Mouse (Mus musculus) stomach, embryonic 16.5 days (tissue): ENCODE results near the gene Slco4c1. TPM values are rescaled to one million over a fixed set of nuclear protein-coding genes. Genes with fewer than 3 reads are reported as not detected.

Source experiments
- ATAC-seq: fragments of 200-750 bp; cut with Nextera tagmentation; 2 replicates; pipeline ENCODE4 v1.8.0; 2017; ENCODE audit warnings: moderate number of reproducible peaks, moderate TSS enrichment; ENCODE audit not compliant: insufficient read depth, low FRiP score
- H3K27ac ChIP-seq: fragments of 300-500 bp; sonication (generic); 2 replicates; pipeline ENCODE4 v1.5.1; 2014; ENCODE audit warnings: low read length
- H3K27me3 ChIP-seq: fragments of 300-500 bp; sonication (generic); 2 replicates; pipeline ENCODE4 v1.6.1; 2014; ENCODE audit warnings: low read length, control low read depth, mixed read lengths; ENCODE audit not compliant: control insufficient read depth, insufficient read depth
- H3K36me3 ChIP-seq: fragments of 300-500 bp; sonication (generic); 2 replicates; pipeline ENCODE4 v1.6.1; 2014; ENCODE audit warnings: low read length; ENCODE audit not compliant: control insufficient read depth, insufficient read depth
- H3K4me1 ChIP-seq: fragments of 300-500 bp; sonication (generic); 2 replicates; pipeline ENCODE4 v1.6.1; 2014; ENCODE audit warnings: low read length, control low read depth, mixed read lengths; ENCODE audit not compliant: control insufficient read depth, insufficient read depth
- H3K4me2 ChIP-seq: fragments of 300-500 bp; sonication (generic); 2 replicates; pipeline ENCODE4 v1.6.1; 2014; ENCODE audit warnings: low read depth, low read length, mixed read lengths
- H3K4me3 ChIP-seq: fragments of 300-500 bp; sonication (generic); replicated peaks from 2 replicates; pipeline ENCODE4 v1.5.1; 2014; ENCODE audit warnings: mild to moderate bottlenecking, low read length
- H3K9ac ChIP-seq: fragments of 300-500 bp; sonication (generic); 2 replicates; pipeline ENCODE4 v1.6.1; 2014; ENCODE audit warnings: low read length
- H3K9me3 ChIP-seq: fragments of 300-500 bp; sonication (generic); replicated peaks from 2 replicates; pipeline ENCODE4 v1.6.1; 2016; ENCODE audit warnings: low read length, control low read depth; ENCODE audit not compliant: control insufficient read depth
- WGBS: fragments of 180-500 bp; shearing (Covaris S2); extraction: QIAGEN DNeasy Blood & Tissue Kit; methylation state at CpG from one replicate; pipeline ENCODE4 v1.1.7; 2014; 5-methylcytosine and 5-hydroxymethylcytosine counted together
- polyA plus RNA-seq: library from polyadenylated mRNA; unstranded; fragments of >200 nt; fragmentation: Nextera tagmentation; extraction: Ambion mirVana; gene quantifications from 2 replicates; pipeline ENCODE4 v1.2.1, GENCODE M21; 2015

Gene Slco4c1
- polyA plus RNA-seq, 1 experiment from 2014 or later, result 0.35 TPM

GRCm38 (mm10) chr1:96866002-96866401 is 6.0 kb downstream of the Slco4c1 start:
- Histone ChIP-seq H3K4me3 (no peak overlapping the region), H3K27me3 (no peaks in the 10 kb centered on the region), H3K4me1 (no peaks in the 10 kb centered on the region), H3K9ac (no peak overlapping the region), H3K36me3 (no peaks in the 10 kb centered on the region), H3K27ac (no peak overlapping the region), H3K9me3 (no peaks in the 10 kb centered on the region), H3K4me2 (no peak overlapping the region)
- WGBS, result 91% methylated on average over 4 of the region's 4 CpGs
- ATAC-seq, result no peak

DNA sequence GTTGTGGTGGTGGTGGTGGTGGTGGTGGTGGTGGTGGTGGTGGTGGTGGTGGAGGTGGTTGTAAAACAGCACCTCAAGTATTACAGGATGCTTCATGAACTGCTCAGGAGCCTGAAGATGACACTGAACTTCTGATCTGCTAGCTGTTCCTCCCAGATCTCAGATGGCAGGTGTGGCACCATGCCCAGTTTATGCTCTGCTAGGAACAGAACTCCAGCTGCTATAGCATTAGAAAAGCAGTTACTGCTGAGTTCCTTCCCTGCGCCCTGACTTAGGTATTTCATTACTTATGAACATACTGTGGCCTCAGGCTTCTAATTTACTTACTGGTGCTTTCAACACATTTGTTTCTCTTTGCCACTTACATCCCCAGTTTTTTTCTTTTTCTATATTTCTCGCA is 7.9 kb downstream of the Slco4c1 start:
- Histone ChIP-seq H3K9me3 (no peaks in the 10 kb centered on the region), H3K27ac (no peak overlapping the region), H3K4me3 (no peak overlapping the region), H3K36me3 (no peaks in the 10 kb centered on the region), H3K4me2 (no peak overlapping the region), H3K27me3 (no peaks in the 10 kb centered on the region), H3K4me1 (no peaks in the 10 kb centered on the region), H3K9ac (no peak overlapping the region)
- no peak for ATAC-seq
- WGBS, result 77% methylated on average over 2 of the region's 2 CpGs

- Histone ChIP-seq H3K4me3 (no peak overlapping the region), H3K4me1 (no peaks in the 10 kb centered on the region), H3K9me3 (no peaks in the 10 kb centered on the region), H3K27ac (no peak overlapping the region), H3K36me3 (no peaks in the 10 kb centered on the region), H3K4me2 (no peak overlapping the region), H3K27me3 (no peaks in the 10 kb centered on the region), H3K9ac (no peak overlapping the region)
- WGBS, result 88% methylated on average over 7 of the region's 7 CpGs
- ATAC-seq, result no peak
Observed at GRCm38 (mm10) chr1:96859995-96860684, 11.8 kb downstream of the Slco4c1 start.

DNA sequence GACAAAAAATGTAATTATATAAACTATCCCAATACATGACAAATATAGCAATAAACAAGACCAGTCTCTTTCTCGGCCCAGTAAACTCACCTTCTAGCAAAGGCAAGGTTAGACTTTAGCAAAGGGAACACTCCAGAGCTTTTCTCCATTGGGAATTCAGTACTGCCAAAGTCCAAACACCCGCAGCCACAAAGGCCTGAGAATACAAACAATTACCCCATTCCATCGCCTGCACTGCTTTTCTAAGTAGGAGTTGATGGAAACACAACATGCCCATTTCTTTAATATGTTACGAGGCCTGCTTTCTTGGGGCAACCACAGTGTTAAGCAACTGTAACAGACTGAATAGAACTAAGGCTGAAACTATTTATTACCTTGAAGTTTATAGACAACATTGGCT is 18.4 kb downstream of the Slco4c1 start:
- H3K9ac ChIP-seq, result no peak overlapping the region
- no peak overlapping the region for H3K4me3 ChIP-seq
- H3K36me3 ChIP-seq, result no peaks in the 10 kb centered on the region
- ATAC-seq, result no peak
- no peaks in the 10 kb centered on the region for H3K27me3 ChIP-seq
- no peaks in the 10 kb centered on the region for H3K4me1 ChIP-seq
- H3K27ac ChIP-seq, result no peak overlapping the region
- whole genome bisulfite sequencing, result 75% methylated on average over 4 of the region's 4 CpGs
- H3K4me2 ChIP-seq, result no peak overlapping the region
- no peaks in the 10 kb centered on the region for H3K9me3 ChIP-seq

DNA sequence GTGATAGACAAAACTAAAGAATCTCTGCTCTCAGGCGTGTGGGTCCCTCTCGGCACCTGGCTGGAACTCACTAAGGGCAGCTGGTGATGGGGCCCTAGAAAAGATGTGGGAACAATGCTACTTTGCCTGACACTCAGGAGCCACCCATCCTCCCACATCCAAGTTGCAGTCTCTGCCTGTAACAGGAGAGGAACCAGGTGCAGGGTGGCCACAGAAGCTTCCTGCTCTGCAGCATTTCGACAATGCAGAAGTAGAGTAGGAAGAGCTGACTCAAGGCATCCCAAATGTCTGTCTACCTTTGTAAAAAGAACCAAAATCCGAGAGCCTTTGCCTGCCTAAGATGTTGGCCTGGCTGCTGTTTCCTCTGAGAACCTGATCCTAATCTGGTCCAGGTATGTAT is 22.9 kb downstream of the Slco4c1 start:
- WGBS, result 60% methylated on average over 4 of the region's 4 CpGs
- Histone ChIP-seq H3K9ac (no peak overlapping the region), H3K27ac (no peak overlapping the region), H3K27me3 (no peaks in the 10 kb centered on the region), H3K4me1 (no peaks in the 10 kb centered on the region), H3K4me2 (no peak overlapping the region), H3K4me3 (no peak overlapping the region), H3K9me3 (no peaks in the 10 kb centered on the region), H3K36me3 (no peaks in the 10 kb centered on the region)
- ATAC-seq, result no peak

DNA sequence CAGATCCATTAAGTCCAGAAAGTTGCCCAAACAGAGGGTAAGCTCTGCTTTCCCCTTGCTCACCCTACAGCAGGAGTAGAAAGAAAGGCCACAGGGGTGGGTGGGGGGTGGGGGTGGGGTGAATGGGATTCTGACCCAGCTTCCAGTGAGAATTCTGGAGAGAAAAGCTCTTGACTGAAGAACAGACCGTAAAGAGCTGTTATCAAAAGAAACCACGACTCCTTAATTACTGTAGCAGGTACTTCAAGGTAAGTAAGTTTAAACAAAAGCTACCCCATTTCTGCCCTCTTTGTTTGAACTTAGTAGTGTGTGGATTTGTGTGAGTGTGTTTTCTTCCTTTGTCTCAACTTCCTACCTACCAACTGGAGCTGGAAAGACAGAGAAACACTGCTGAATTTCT is 23.4 kb downstream of the Slco4c1 start:
- Histone ChIP-seq H3K9me3 (no peaks in the 10 kb centered on the region), H3K4me2 (no peak overlapping the region), H3K4me3 (no peak overlapping the region), H3K9ac (no peak overlapping the region), H3K27ac (no peak overlapping the region), H3K4me1 (no peaks in the 10 kb centered on the region), H3K36me3 (no peaks in the 10 kb centered on the region), H3K27me3 (no peaks in the 10 kb centered on the region)
- WGBS, result 42% methylated on average over 2 of the region's 2 CpGs
- no peak for ATAC-seq

- H3K9ac ChIP-seq, result no peak overlapping the region
- H3K27ac ChIP-seq, result no peak overlapping the region
- WGBS, result 3% methylated on average over 3 of the region's 3 CpGs
- no peaks in the 10 kb centered on the region for H3K9me3 ChIP-seq
- H3K4me3 ChIP-seq, result no peak overlapping the region
- H3K27me3 ChIP-seq, result no peaks in the 10 kb centered on the region
- ATAC-seq, result no peak
- H3K36me3 ChIP-seq, result no peaks in the 10 kb centered on the region
- H3K4me2 ChIP-seq, result no peak overlapping the region
- no peaks in the 10 kb centered on the region for H3K4me1 ChIP-seq
Observed at GRCm38 (mm10) chr1:96846727-96847126, 25.2 kb downstream of the Slco4c1 start.

DNA sequence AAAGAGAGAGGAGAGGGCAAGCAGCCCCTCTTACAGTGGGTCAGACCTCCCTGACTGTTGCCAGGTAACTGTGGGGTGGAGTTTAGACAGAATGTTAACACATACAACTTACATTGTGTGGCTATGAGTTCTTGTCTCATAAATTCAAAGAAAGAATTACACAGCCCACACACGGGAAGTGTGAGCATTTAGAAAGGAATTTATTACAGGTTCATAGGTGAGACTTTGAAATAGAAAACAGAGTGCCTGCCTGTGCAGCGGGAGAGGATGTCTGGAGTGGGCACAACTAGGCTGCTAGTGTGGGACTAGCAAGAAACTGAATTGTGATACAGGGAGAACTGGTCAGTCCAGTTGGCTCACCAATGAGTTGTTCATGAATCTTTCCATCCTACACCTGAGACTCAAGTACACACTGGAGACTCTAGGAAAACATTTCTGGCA is 66.7 kb downstream of the Slco4c1 start:
- Histone ChIP-seq H3K4me3 (no peak overlapping the region), H3K4me2 (no peak overlapping the region), H3K27ac (no peak overlapping the region), H3K27me3 (no peaks in the 10 kb centered on the region), H3K9ac (no peak overlapping the region), H3K36me3 (no peaks in the 10 kb centered on the region), H3K9me3 (no peaks in the 10 kb centered on the region), H3K4me1 (no peaks in the 10 kb centered on the region)
- ATAC-seq, result no peak
- WGBS, result 33% methylated on average over 2 of the region's 2 CpGs

DNA sequence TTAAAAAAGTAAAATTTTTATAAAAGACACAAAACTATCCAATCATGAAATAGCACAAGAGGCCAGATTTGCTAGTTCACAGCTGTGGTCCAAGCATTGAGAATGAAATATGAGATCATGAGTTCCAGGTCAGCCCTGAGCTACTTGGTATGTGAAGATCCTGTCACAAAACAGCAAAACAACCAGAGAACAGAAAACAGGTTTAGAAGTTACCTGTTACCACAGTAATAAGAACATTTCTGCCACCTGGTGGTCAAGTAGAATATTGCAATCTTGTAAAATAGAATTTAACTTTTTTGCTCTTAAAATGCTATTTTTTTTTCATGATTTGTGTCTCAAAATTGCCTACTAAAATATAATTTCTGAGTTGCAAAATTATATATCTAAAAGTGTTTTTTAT is 70.4 kb downstream of the Slco4c1 start:
- H3K4me1 ChIP-seq, result no peaks in the 10 kb centered on the region

More for the DNA sequence above, 70.4 kb downstream of the Slco4c1 start:
- Histone ChIP-seq H3K9me3 (no peaks in the 10 kb centered on the region), H3K9ac (no peak overlapping the region), H3K4me3 (no peak overlapping the region), H3K27ac (no peak overlapping the region), H3K36me3 (no peaks in the 10 kb centered on the region), H3K4me2 (no peak overlapping the region), H3K27me3 (no peaks in the 10 kb centered on the region)
- no peak for ATAC-seq
